Mouse (Mus musculus): Measurements from ENCODE around the gene Hjurp. TPM values are rescaled to one million over a fixed set of nuclear protein-coding genes. Genes with fewer than 3 reads are reported as not detected.

Hjurp gene
- polyA plus RNA-seq, 1 experiment from 2014 or later: 80.2 TPM

DNA sequence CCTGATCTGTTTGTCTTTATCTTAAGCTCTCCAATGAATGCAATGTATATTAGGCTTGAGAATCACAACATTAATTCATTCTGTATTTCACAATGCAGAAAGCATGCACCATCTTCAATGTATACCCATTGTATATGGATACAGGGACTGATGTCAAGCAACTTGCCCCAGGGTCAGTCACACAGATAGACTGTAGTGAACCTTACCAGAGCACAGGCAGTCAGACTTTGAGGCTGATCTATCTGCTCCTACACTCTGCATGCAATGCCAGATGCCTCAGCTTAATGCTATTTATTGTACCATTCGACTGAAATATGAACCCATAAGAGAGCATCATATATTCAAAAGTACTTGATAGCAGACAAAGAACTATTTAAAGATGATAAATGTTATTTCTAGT lies 13.1 kb upstream of the Hjurp start:
- no peak overlapping the region for H3K4me2 ChIP-seq (ENCODE audit: low read length)
- H3K9me3 ChIP-seq (ENCODE audit: control insufficient read depth, low read length): peaks cover 74% of the 10 kb centered on the region
- DNase-seq (no peak), ATAC-seq (ENCODE audit: low FRiP score, low TSS enrichment) (no peak)
- H3K27ac ChIP-seq (replicated peaks; ENCODE audit: low read depth, low read length): no peak overlapping the region
- no peak overlapping the region for H3K4me3 ChIP-seq (replicated peaks; ENCODE audit: low read depth, low read length)
- H3K9ac ChIP-seq (replicated peaks; ENCODE audit: low read length): no peak overlapping the region
- WGBS: 68% methylated on average over 1 of the region's 1 CpGs
- no peaks in the 10 kb centered on the region for H3K4me1 ChIP-seq (ENCODE audit: control insufficient read depth, insufficient read depth, low read length)
- no peaks in the 10 kb centered on the region for H3K27me3 ChIP-seq (ENCODE audit: control insufficient read depth, insufficient read depth, low read length)
- no peaks in the 10 kb centered on the region for H3K36me3 ChIP-seq (ENCODE audit: control insufficient read depth, insufficient read depth, low read length)

DNA sequence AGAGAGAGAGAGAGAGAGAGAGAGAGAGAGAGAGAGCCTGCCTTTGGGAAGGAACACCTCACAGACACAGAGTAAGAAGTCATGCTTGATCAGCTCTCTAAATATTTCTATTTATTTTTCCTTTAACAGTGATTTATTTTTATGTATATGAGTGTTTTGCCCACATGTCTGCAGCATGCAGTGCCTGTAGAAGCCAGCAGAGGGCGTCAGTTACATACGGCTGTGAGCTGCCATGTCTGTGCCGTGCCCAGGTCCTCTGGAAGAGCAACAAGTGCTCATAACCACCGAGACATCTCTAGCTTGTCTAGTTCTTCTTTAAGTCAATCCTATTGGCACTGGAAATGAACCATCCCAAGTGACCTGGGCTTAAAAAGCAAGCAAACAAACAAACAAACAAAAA lies 12.5 kb upstream of the Hjurp start:
- DNase-seq (peak; percentile 57), ATAC-seq (ENCODE audit: low FRiP score, low TSS enrichment) (no peak)
- H3K36me3 ChIP-seq (ENCODE audit: control insufficient read depth, insufficient read depth, low read length): no peaks in the 10 kb centered on the region
- no peak overlapping the region for H3K9ac ChIP-seq (replicated peaks; ENCODE audit: low read length)
- H3K27ac ChIP-seq (replicated peaks; ENCODE audit: low read depth, low read length): no peak overlapping the region
- no peaks in the 10 kb centered on the region for H3K4me1 ChIP-seq (ENCODE audit: control insufficient read depth, insufficient read depth, low read length)
- H3K9me3 ChIP-seq (ENCODE audit: control insufficient read depth, low read length): peaks cover 76% of the 10 kb centered on the region
- H3K4me2 ChIP-seq (ENCODE audit: low read length): no peak overlapping the region
- 44% methylated on average over 4 of the region's 4 CpGs for WGBS
- no peak overlapping the region for H3K4me3 ChIP-seq (replicated peaks; ENCODE audit: low read depth, low read length)
- H3K27me3 ChIP-seq (ENCODE audit: control insufficient read depth, insufficient read depth, low read length): no peaks in the 10 kb centered on the region

DNA sequence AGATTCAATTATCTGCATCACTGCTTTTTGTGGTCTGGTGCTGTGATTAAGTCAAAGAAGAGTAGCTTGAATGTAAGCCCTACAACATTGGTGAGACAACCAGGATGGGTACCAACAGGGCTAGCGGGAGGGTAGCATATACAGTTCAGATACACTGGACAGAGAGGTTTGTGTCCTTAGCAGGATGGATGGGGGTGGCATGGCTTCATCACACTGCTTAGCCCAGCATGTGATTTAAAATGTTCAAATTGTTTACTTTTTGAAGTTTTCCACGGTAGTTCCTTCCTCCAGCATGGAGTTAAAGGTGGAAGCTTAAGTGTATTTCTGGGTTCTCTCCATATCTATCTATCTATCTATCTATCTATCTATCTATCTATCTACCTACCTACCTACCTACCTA lies 11.7 kb upstream of the Hjurp start:
- no peaks in the 10 kb centered on the region for H3K27me3 ChIP-seq (ENCODE audit: control insufficient read depth, insufficient read depth, low read length)
- H3K4me1 ChIP-seq (ENCODE audit: control insufficient read depth, insufficient read depth, low read length): no peaks in the 10 kb centered on the region
- ATAC-seq (ENCODE audit: low FRiP score, low TSS enrichment) (no peak), DNase-seq (no peak)
- H3K9ac ChIP-seq (replicated peaks; ENCODE audit: low read length): no peak overlapping the region
- no peak overlapping the region for H3K4me3 ChIP-seq (replicated peaks; ENCODE audit: low read depth, low read length)
- H3K4me2 ChIP-seq (ENCODE audit: low read length): no peak overlapping the region
- no peaks in the 10 kb centered on the region for H3K36me3 ChIP-seq (ENCODE audit: control insufficient read depth, insufficient read depth, low read length)
- H3K9me3 ChIP-seq (ENCODE audit: control insufficient read depth, low read length): peaks cover 78% of the 10 kb centered on the region
- H3K27ac ChIP-seq (replicated peaks; ENCODE audit: low read depth, low read length): no peak overlapping the region
- WGBS: 45% methylated on average over 2 of the region's 2 CpGs

DNA sequence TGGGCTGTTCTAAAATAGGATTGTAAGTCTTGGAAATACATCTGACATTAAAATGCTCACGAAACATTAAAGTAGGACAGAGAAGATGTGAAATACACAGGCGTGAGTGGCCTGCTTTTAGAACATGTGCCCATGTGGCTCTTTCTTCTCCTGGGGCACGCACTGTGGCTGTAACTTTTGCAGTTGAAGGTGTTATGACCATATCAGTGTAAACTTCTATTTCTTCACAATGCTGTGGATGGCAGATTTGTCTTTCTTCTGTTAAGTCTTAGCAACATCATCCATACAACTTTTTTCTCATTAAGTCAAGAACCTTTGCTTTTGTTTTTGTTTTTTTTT lies 11.3 kb upstream of the Hjurp start:
- Histone ChIP-seq H3K27me3 (ENCODE audit: control insufficient read depth, insufficient read depth, low read length) (no peaks in the 10 kb centered on the region), H3K36me3 (ENCODE audit: control insufficient read depth, insufficient read depth, low read length) (no peaks in the 10 kb centered on the region), H3K27ac (replicated peaks; ENCODE audit: low read depth, low read length) (no peak overlapping the region), H3K4me1 (ENCODE audit: control insufficient read depth, insufficient read depth, low read length) (no peaks in the 10 kb centered on the region), H3K9me3 (ENCODE audit: control insufficient read depth, low read length) (peaks cover 82% of the 10 kb centered on the region), H3K4me2 (ENCODE audit: low read length) (no peak overlapping the region), H3K4me3 (replicated peaks; ENCODE audit: low read depth, low read length) (no peak overlapping the region), H3K9ac (replicated peaks; ENCODE audit: low read length) (no peak overlapping the region)
- ATAC-seq (ENCODE audit: low FRiP score, low TSS enrichment) (no peak), DNase-seq (no peak)
- 74% methylated on average over 3 of the region's 3 CpGs for WGBS

DNA sequence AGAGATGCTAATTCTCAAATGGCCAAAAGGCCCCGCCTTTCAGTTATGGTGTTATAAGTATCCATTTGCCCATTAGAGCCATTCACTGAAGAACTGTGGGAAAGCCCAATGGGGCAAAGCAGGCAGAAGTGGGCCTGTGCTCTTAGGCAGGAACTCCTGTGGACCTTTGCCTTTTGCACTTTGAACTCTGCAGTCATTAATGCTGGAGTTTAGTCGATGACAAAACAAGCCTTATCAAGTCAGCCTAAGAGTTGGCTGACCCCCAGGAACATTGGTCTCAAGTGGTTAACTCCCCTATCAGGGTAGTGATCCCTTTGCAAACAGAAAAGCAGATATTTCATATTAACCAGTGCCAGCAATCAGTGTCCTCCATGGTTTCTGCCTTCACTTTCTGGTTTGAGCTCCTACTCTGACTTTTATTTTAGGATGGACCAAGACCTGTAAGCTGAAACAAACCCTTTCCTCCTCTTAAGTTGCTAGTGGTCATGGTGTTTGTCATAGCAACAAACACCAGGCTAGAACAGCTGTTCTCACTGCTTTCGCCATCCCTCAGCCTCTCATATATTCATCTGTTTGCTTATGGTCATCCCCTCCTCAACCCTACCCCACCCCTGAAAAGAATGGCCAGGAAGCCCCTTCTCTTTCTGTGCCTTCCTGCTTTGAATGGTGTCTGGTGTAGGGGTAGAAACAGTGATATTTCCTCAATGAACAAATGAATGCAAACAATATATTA lies 10.8 kb upstream of the Hjurp start:
- H3K4me1 ChIP-seq (ENCODE audit: control insufficient read depth, insufficient read depth, low read length): no peaks in the 10 kb centered on the region
- H3K27me3 ChIP-seq (ENCODE audit: control insufficient read depth, insufficient read depth, low read length): no peaks in the 10 kb centered on the region
- H3K4me2 ChIP-seq (ENCODE audit: low read length): no peak overlapping the region
- no peak overlapping the region for H3K4me3 ChIP-seq (replicated peaks; ENCODE audit: low read depth, low read length)
- H3K9me3 ChIP-seq (ENCODE audit: control insufficient read depth, low read length): peaks cover 88% of the 10 kb centered on the region
- H3K9ac ChIP-seq (replicated peaks; ENCODE audit: low read length): no peak overlapping the region
- DNase-seq (no peak), ATAC-seq (ENCODE audit: low FRiP score, low TSS enrichment) (no peak)
- 42% methylated on average over 3 of the region's 3 CpGs for WGBS
- H3K27ac ChIP-seq (replicated peaks; ENCODE audit: low read depth, low read length): no peak overlapping the region
- H3K36me3 ChIP-seq (ENCODE audit: control insufficient read depth, insufficient read depth, low read length): no peaks in the 10 kb centered on the region

DNA sequence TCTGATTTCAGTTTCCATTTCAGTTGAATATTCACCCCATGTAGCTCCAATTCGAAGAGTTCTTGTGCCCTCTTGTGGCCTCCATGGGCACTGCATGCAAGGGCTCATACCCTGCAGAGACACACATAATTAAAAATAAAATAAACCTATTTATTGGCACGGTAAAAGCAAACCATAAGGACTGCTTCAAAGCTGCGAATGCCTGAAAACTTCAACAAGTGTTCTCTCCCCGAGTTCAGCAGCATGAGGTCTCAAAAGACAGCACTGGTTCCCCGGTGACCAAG lies 10.2 kb upstream of the Hjurp start:
- Histone ChIP-seq H3K4me1 (ENCODE audit: control insufficient read depth, insufficient read depth, low read length) (no peaks in the 10 kb centered on the region), H3K27me3 (ENCODE audit: control insufficient read depth, insufficient read depth, low read length) (no peaks in the 10 kb centered on the region), H3K9ac (replicated peaks; ENCODE audit: low read length) (no peak overlapping the region), H3K4me2 (ENCODE audit: low read length) (no peak overlapping the region), H3K36me3 (ENCODE audit: control insufficient read depth, insufficient read depth, low read length) (no peaks in the 10 kb centered on the region), H3K9me3 (ENCODE audit: control insufficient read depth, low read length) (peaks cover 93% of the 10 kb centered on the region), H3K27ac (replicated peaks; ENCODE audit: low read depth, low read length) (no peak overlapping the region), H3K4me3 (replicated peaks; ENCODE audit: low read depth, low read length) (no peak overlapping the region)
- DNase-seq (peak; percentile 77), ATAC-seq (ENCODE audit: low FRiP score, low TSS enrichment) (no peak)
- 42% methylated on average over 5 of the region's 5 CpGs for WGBS

DNA sequence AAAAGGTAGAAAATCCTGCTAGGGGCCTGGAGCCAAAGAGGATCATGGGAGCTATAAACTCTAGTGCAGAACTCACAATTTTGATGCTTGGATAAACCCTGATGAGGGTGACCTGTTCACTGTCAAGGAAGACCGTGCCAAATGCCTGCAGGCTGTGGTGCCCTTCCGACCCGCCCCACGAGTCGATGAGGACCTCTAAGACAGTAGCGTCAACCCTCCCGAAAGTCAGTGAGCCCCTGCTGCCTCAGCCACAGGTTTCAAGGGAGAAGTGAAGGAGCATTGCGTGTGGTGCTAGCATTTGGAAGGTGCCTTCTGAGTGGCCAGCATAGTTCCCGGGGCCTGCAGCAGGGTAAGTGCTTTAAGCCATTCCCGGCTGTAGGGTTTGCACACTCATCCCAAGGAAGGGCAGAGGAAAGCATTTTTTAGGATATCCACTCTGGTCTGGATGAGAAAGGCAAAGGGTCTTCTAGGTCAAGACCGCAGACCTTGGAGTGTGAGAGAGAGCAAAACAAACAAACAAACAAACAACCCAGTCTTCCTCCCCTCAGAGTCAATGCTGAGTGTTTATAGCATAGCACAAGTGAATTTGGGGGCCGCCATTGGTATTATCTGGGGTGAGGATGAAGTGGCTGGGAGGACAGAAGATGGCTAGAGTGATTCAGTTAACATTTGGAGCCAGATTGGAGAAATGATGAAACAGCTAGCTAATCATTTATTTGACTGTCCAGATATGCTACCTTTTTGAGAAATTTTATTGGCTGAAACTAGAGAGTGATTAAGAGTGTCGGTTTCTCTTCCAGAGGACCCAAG lies 9.7 kb upstream of the Hjurp start:
- H3K9me3 ChIP-seq (ENCODE audit: control insufficient read depth, low read length): peaks cover 92% of the 10 kb centered on the region

DNA sequence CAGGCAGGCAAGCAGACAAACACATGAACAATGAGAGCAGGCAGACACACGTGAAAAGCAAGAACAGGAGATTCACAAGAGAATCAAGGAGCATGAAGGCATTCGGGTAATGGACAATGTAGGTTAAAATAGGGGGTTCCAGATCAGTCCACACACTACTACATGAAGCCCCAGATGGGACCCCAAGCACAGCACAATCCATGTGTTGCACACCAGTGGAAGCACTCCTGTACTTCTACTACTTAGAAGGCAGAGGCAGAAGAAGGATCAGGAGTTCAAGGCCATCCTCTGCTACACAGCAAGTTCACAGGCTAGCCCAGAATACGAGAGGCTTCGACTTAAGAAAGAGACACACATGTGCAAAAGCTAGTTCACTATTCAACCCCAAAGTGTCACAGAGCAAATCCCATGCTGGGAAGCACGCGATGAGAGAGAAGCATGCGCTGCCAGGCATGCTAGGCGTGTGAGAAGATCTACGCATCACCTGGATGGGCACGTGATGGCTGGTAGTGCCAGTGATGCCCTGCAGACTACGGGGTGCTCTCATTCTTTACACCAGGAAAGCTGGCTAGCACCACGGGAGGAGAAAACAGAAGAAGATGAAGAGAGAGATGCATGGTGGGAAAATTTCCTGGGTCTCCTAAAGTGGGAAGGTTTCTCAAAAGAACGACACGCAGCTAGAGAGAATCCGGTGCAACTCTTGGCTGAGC lies 8.9 kb upstream of the Hjurp start:
- Histone ChIP-seq H3K9me3 (ENCODE audit: control insufficient read depth, low read length) (peaks cover 84% of the 10 kb centered on the region), H3K36me3 (ENCODE audit: control insufficient read depth, insufficient read depth, low read length) (no peaks in the 10 kb centered on the region), H3K27me3 (ENCODE audit: control insufficient read depth, insufficient read depth, low read length) (no peaks in the 10 kb centered on the region), H3K4me2 (ENCODE audit: low read length) (no peak overlapping the region), H3K27ac (replicated peaks; ENCODE audit: low read depth, low read length) (no peak overlapping the region), H3K9ac (replicated peaks; ENCODE audit: low read length) (no peak overlapping the region), H3K4me1 (ENCODE audit: control insufficient read depth, insufficient read depth, low read length) (no peaks in the 10 kb centered on the region), H3K4me3 (replicated peaks; ENCODE audit: low read depth, low read length) (no peak overlapping the region)
- ATAC-seq (ENCODE audit: low FRiP score, low TSS enrichment): no peak
- DNase-seq: no peak
- 84% methylated on average over 15 of the region's 15 CpGs for WGBS

More for the DNA sequence above, 9.7 kb upstream of the Hjurp start:
- Histone ChIP-seq H3K27me3 (ENCODE audit: control insufficient read depth, insufficient read depth, low read length) (no peaks in the 10 kb centered on the region), H3K27ac (replicated peaks; ENCODE audit: low read depth, low read length) (no peak overlapping the region), H3K4me3 (replicated peaks; ENCODE audit: low read depth, low read length) (no peak overlapping the region), H3K4me2 (ENCODE audit: low read length) (no peak overlapping the region), H3K36me3 (ENCODE audit: control insufficient read depth, insufficient read depth, low read length) (no peaks in the 10 kb centered on the region), H3K9ac (replicated peaks; ENCODE audit: low read length) (no peak overlapping the region), H3K4me1 (ENCODE audit: control insufficient read depth, insufficient read depth, low read length) (no peaks in the 10 kb centered on the region)
- no peak for DNase-seq
- ATAC-seq (ENCODE audit: low FRiP score, low TSS enrichment): no peak
- WGBS: 77% methylated on average over 13 of the region's 13 CpGs

Measured in midbrain, embryonic 14.5 days (tissue).